Mouse (Mus musculus) heart, postnatal 0 days (tissue): ENCODE results near the gene Ano1.

Source experiments
- CTCF ChIP-seq: IDR thresholded peaks from 2 replicates; pipeline ENCODE4 v1.5.1; 2016; ENCODE audit warnings: antibody characterized with exemption, control low read depth, low read depth
- EP300 ChIP-seq: IDR thresholded peaks from 2 replicates; pipeline ENCODE4 v1.6.1; 2016; ENCODE audit warnings: antibody characterized with exemption, low read depth

DNA sequence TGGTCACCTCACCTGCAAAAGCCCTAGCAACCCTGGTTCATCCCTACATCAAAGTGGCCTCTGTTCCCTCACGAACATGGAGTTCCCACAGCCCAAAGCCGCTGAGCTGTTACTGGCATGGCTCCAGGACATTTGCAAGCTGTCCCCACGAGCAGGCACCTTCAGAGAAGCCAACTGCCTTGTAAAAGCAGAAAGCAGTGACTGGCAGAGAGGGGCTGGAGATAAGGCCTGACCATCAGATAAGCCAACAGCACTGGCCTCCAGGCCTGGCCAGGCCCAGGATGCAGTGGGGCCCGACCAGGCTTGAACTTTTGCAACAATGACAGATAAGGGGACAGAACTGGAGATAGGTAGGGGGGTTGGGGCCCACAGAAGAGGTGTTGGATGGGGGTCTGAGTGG lies 36.9 kb upstream of the Ano1 start:
- TF ChIP-seq CTCF: no peak
- TF ChIP-seq EP300: no peak
